Mouse (Mus musculus): ENCODE measurements around the gene Rbm20. TPM values are rescaled to one million over a fixed set of nuclear protein-coding genes. Genes with fewer than 3 reads are reported as not detected.
A peak's percentile ranks its signal among the peaks of the same experiment; 100 is the strongest.

The Rbm20 gene
- total and polyA plus RNA-seq, 3 experiments, result 0.05 to 0.56 (median 0.08) TPM

GRCm38 (mm10) chr19:53670625-53671141, 6.4 kb upstream of the Rbm20 start:
- in situ Hi-C loops (cut with MboI; ENCODE audit: low pct_ligation_motif_present, low pct_unique_long_range_greater_than_20kb, low sequenced_read_pairs), result no loop called here
- no peak for DNase-seq (ENCODE audit: extremely low read depth)
- peaks cover 0 to 49% of the 10 kb centered on the region in 2 experiments; a peak in 2 of 4 replicates for H3K4me1 ChIP-seq (ENCODE audit: control insufficient read depth in 1 of 2, insufficient read depth in 2 of 2)
- no peak overlapping the region for H3K4me3 ChIP-seq (replicated peaks in 1 of 3; ENCODE audit: low read depth in 2 of 3, low read length in 2 of 3, poor library complexity in 1 of 3)
- H3K9ac ChIP-seq (ENCODE audit: insufficient read depth, low read depth), result no peak overlapping the region
- dilution Hi-C loops (cut with MboI; ENCODE audit: extremely low pct_ligation_motif_present, extremely low pct_unique_long_range_greater_than_20kb, low sequenced_read_pairs), result no loop called here
- H3K9me3 ChIP-seq (replicated peaks; ENCODE audit: low read length), result no peaks in the 10 kb centered on the region
- no peak overlapping the region for H3K4me2 ChIP-seq (ENCODE audit: insufficient read depth, low read depth, poor library complexity, severe bottlenecking)
- H3K79me2 ChIP-seq (replicated peaks; ENCODE audit: control insufficient read depth, extremely low read depth, insufficient read depth, poor library complexity, severe bottlenecking), result no peaks in the 10 kb centered on the region
- H3K27ac ChIP-seq (ENCODE audit: insufficient read depth, low read depth), result no peak overlapping the region
- no peak for TF ChIP-seq TBP (conservative IDR thresholded peaks at IDR 0.05; ENCODE audit: low read depth, low read length)
- no peak for TF ChIP-seq NRF1 (IDR thresholded peaks at IDR 0.05; ENCODE audit: low read depth, low read length)
- no peak for TF ChIP-seq ZMIZ1 (IDR thresholded peaks at IDR 0.05; ENCODE audit: low read depth, low read length)
- no peak for TF ChIP-seq CHD2 (IDR thresholded peaks at IDR 0.05; ENCODE audit: low read length)
- TF ChIP-seq NELFE (IDR thresholded peaks at IDR 0.05; ENCODE audit: low read depth, low read length), result no peak
- no peak for TF ChIP-seq RCOR1 (conservative IDR thresholded peaks at IDR 0.05; ENCODE audit: low read depth, low read length)
- TF ChIP-seq SMC3 (IDR thresholded peaks at IDR 0.05; ENCODE audit: low read depth, low read length), result no peak
- H3K36me3 ChIP-seq (replicated peaks in 1 of 2; ENCODE audit: control insufficient read depth in 1 of 2, insufficient read depth in 1 of 2, low read length in 1 of 2), result no peaks in the 10 kb centered on the region
- H3K27me3 ChIP-seq (replicated peaks), result no peaks in the 10 kb centered on the region

GRCm38 (mm10) chr19:53671432-53671831, 5.7 kb upstream of the Rbm20 start:
- peak; percentile 55 for DNase-seq (ENCODE audit: extremely low read depth)

More at GRCm38 (mm10) chr19:53671432-53671831, 5.7 kb upstream of the Rbm20 start:
- Histone ChIP-seq H3K27me3 (replicated peaks) (no peaks in the 10 kb centered on the region), H3K36me3 (replicated peaks in 1 of 2; ENCODE audit: control insufficient read depth in 1 of 2, insufficient read depth in 1 of 2, low read length in 1 of 2) (no peaks in the 10 kb centered on the region), H3K4me3 (replicated peaks in 1 of 3; ENCODE audit: low read depth in 2 of 3, low read length in 2 of 3, poor library complexity in 1 of 3) (no peak overlapping the region), H3K79me2 (replicated peaks; ENCODE audit: control insufficient read depth, extremely low read depth, insufficient read depth, poor library complexity, severe bottlenecking) (no peaks in the 10 kb centered on the region), H3K9ac (ENCODE audit: insufficient read depth, low read depth) (no peak overlapping the region), H3K9me3 (replicated peaks; ENCODE audit: low read length) (no peaks in the 10 kb centered on the region), H3K4me2 (ENCODE audit: insufficient read depth, low read depth, poor library complexity, severe bottlenecking) (no peak overlapping the region), H3K27ac (ENCODE audit: insufficient read depth, low read depth) (no peak overlapping the region), H3K4me1 (ENCODE audit: control insufficient read depth in 1 of 2, insufficient read depth in 2 of 2) (peaks cover 0 to 49% of the 10 kb centered on the region in 2 experiments; a peak in 2 of 4 replicates)
- dilution Hi-C loops (cut with MboI; ENCODE audit: extremely low pct_ligation_motif_present, extremely low pct_unique_long_range_greater_than_20kb, low sequenced_read_pairs) (no loop called here), in situ Hi-C loops (cut with MboI; ENCODE audit: low pct_ligation_motif_present, low pct_unique_long_range_greater_than_20kb, low sequenced_read_pairs) (no loop called here)
- TF ChIP-seq GABPA (IDR thresholded peaks at IDR 0.05; ENCODE audit: insufficient replicate concordance, low read depth, low read length), result no peak
- no peak for TF ChIP-seq ZMIZ1 (IDR thresholded peaks at IDR 0.05; ENCODE audit: low read depth, low read length)
- TF ChIP-seq RAD21 (IDR thresholded peaks at IDR 0.05; ENCODE audit: low read depth, low read length), result no peak
- no peak for TF ChIP-seq ZKSCAN1 (IDR thresholded peaks at IDR 0.05; ENCODE audit: borderline replicate concordance, low read depth, low read length)
- no peak for TF ChIP-seq ZNF384 (IDR thresholded peaks at IDR 0.05; ENCODE audit: low read depth, low read length)
- no peak for TF ChIP-seq NELFE (IDR thresholded peaks at IDR 0.05; ENCODE audit: low read depth, low read length)
- no peak for TF ChIP-seq KAT2A (IDR thresholded peaks at IDR 0.05; ENCODE audit: insufficient replicate concordance, low read length)
- no peak for TF ChIP-seq NRF1 (IDR thresholded peaks at IDR 0.05; ENCODE audit: low read depth, low read length)
- TF ChIP-seq CTCF (conservative IDR thresholded peaks at IDR 0.05 in 1 of 2, IDR thresholded peaks at IDR 0.05 in 1 of 2; ENCODE audit: low read depth in 2 of 2, low read length in 2 of 2), result no peak
- TF ChIP-seq POLR2AphosphoS2 (IDR thresholded peaks at IDR 0.05; ENCODE audit: low read depth, low read length), result no peak
- no peak for TF ChIP-seq CHD1 (IDR thresholded peaks at IDR 0.05; ENCODE audit: low read depth, low read length)
- TF ChIP-seq POLR2A (IDR thresholded peaks at IDR 0.05; ENCODE audit: low read depth, low read length), result no peak

Data from CH12.LX (cell line).